Mouse (Mus musculus) thymus, postnatal 36 days (tissue): Measurements from ENCODE around the gene S100a6.

Experiments
- DNase-seq, 2 experiments: peaks; one replicate each; pipeline ENCODE4 v3.0.0; 2022; ENCODE audit warnings: mixed read lengths in 2 of 2

S100a6 gene

GRCm38 (mm10) chr3:90612728-90613291 is at the start of gene S100a6:
Gene S100a6 (plus strand): TSS chr3:90612882.
- peak; percentile 79 to 83 for DNase-seq

GRCm38 (mm10) chr3:90574691-90575090 is 38.0 kb upstream of the S100a6 start:
- DNase-seq, result no peak

GRCm38 (mm10) chr3:90575320-90575719 is 37.4 kb upstream of the S100a6 start:
- DNase-seq, result no peak

- DNase-seq, result no peak
These were observed 36.2 kb upstream of the S100a6 start for GRCm38 (mm10) chr3:90576351-90577001.

GRCm38 (mm10) chr3:90579433-90579832 is 33.2 kb upstream of the S100a6 start:
- DNase-seq, result no peak

- DNase-seq, result no peak
These were observed 31.5 kb upstream of the S100a6 start for GRCm38 (mm10) chr3:90581141-90581540.

- peak; percentile 20 to 26 for DNase-seq
These were observed 30.5 kb upstream of the S100a6 start for GRCm38 (mm10) chr3:90582156-90582555.

- DNase-seq, result no peak
These were observed 30.1 kb upstream of the S100a6 start for GRCm38 (mm10) chr3:90582556-90582955.

- no peak for DNase-seq
These were observed 28.8 kb upstream of the S100a6 start for GRCm38 (mm10) chr3:90583893-90584292.

GRCm38 (mm10) chr3:90585595-90585994 is 27.1 kb upstream of the S100a6 start:
- peak; percentile 49 to 53 for DNase-seq

GRCm38 (mm10) chr3:90586016-90586643 is 26.6 kb upstream of the S100a6 start:
- DNase-seq, result peak; percentile 49 to 52

- peak; percentile 83 to 91 for DNase-seq
These were observed 25.8 kb upstream of the S100a6 start for GRCm38 (mm10) chr3:90586906-90587305.

GRCm38 (mm10) chr3:90587361-90588101 is 25.2 kb upstream of the S100a6 start:
- no peak for DNase-seq

- DNase-seq, result peak; percentile 38 to 64
These were observed 23.3 kb upstream of the S100a6 start for GRCm38 (mm10) chr3:90589390-90589789.

- no peak for DNase-seq
These were observed 22.7 kb upstream of the S100a6 start, which contains the start of gene S100a2 for GRCm38 (mm10) chr3:90589947-90590346. Gene S100a2 (plus strand): TSS chr3:90590247.

- no peak for DNase-seq
These were observed 18.2 kb upstream of the S100a6 start for GRCm38 (mm10) chr3:90594466-90594865.

- no peak for DNase-seq
These were observed 17.1 kb upstream of the S100a6 start for GRCm38 (mm10) chr3:90595556-90595955.

GRCm38 (mm10) chr3:90596810-90597209 is 15.9 kb upstream of the S100a6 start:
- no peak for DNase-seq

- DNase-seq, result no peak
These were observed 14.9 kb upstream of the S100a6 start for GRCm38 (mm10) chr3:90597736-90598135.

- no peak for DNase-seq
These were observed 14.5 kb upstream of the S100a6 start for GRCm38 (mm10) chr3:90598212-90598611.

GRCm38 (mm10) chr3:90599401-90599800 is 13.3 kb upstream of the S100a6 start:
- DNase-seq, result no peak

GRCm38 (mm10) chr3:90600036-90600435 is 12.6 kb upstream of the S100a6 start:
- DNase-seq, result no peak

GRCm38 (mm10) chr3:90600458-90601195 is 12.1 kb upstream of the S100a6 start:
- DNase-seq, result no peak
